Mouse (Mus musculus) MEL (cell line): ENCODE measurements around the gene Gm21976. TPM values are rescaled to one million over a fixed set of nuclear protein-coding genes. Genes with fewer than 3 reads are reported as not detected.
A peak's percentile ranks its signal among the peaks of the same experiment; 100 is the strongest.

ENCODE experiments used
- DNase-seq: peaks from one replicate; pipeline ENCODE4 v3.0.0; 2011; ENCODE audit warnings: low read depth, low spot score
- H3K27ac ChIP-seq: 2 replicates; pipeline ENCODE4 v1.5.1; 2012; ENCODE audit warnings: low read depth, mild to moderate bottlenecking, control low read depth, low read length, moderate library complexity; ENCODE audit not compliant: control insufficient read depth
- H3K27me3 ChIP-seq, 2 experiments: fragments of 150-350 bp in 1 of 2; sonication (generic) in 1 of 2; 2 replicates each; pipeline ENCODE4 v1.6.1; 2012; ENCODE audit warnings: low read length in 2 of 2, mild to moderate bottlenecking in 2 of 2, improper control_type of control experiment in 1 of 2, moderate library complexity in 1 of 2; ENCODE audit not compliant: insufficient read depth in 2 of 2, control insufficient read depth in 1 of 2
- H3K36me3 ChIP-seq, 2 experiments: 2 replicates each; pipeline ENCODE4 v1.6.1; 2012 to 2014; ENCODE audit warnings: low read length in 2 of 2, improper control_type of control experiment in 1 of 2, inconsistent platforms in 1 of 2, mild to moderate bottlenecking in 1 of 2; ENCODE audit not compliant: insufficient read depth in 2 of 2, control insufficient read depth in 1 of 2
- H3K4me1 ChIP-seq, 2 experiments: fragments of 150-350 bp in 1 of 2; sonication (generic) in 1 of 2; 2 replicates each; pipeline ENCODE4 v1.6.1; 2012; ENCODE audit warnings: low read length in 2 of 2, improper control_type of control experiment in 1 of 2, mild to moderate bottlenecking in 1 of 2; ENCODE audit not compliant: insufficient read depth in 2 of 2, control insufficient read depth in 1 of 2
- H3K4me3 ChIP-seq, 2 experiments: fragments of 150-350 bp in 1 of 2; sonication (generic) in 1 of 2; 2 replicates each; pipeline ENCODE4 v1.5.1; 2012; ENCODE audit warnings: low read depth in 2 of 2, low read length in 2 of 2, mild to moderate bottlenecking in 2 of 2, moderate library complexity in 2 of 2, control low read depth in 1 of 2, improper control_type of control experiment in 1 of 2; ENCODE audit not compliant: control insufficient read depth in 1 of 2, insufficient read depth in 1 of 2
- H3K79me2 ChIP-seq: 2 replicates; pipeline ENCODE4 v1.6.1; 2012; ENCODE audit warnings: mild to moderate bottlenecking, low read length, moderate library complexity; ENCODE audit not compliant: control insufficient read depth, poor library complexity, insufficient read depth
- H3K9ac ChIP-seq: 2 replicates; pipeline ENCODE4 v1.6.1; 2012; ENCODE audit warnings: low read depth, mild to moderate bottlenecking, control low read depth, low read length, moderate library complexity; ENCODE audit not compliant: control insufficient read depth, poor library complexity, severe bottlenecking
- H3K9me3 ChIP-seq: fragments of 150-350 bp; sonication (generic); replicated peaks from 2 replicates; pipeline ENCODE4 v1.6.1; 2012; ENCODE audit warnings: mild to moderate bottlenecking, low read length, improper control_type of control experiment, moderate library complexity; ENCODE audit not compliant: insufficient read depth
- ELF1 ChIP-seq: IDR thresholded peaks from 2 replicates; pipeline ENCODE4 v1.6.1; 2014; ENCODE audit warnings: low read depth, mild to moderate bottlenecking, inconsistent platforms, low read length, improper control_type of control experiment, moderate library complexity
- ETS1 ChIP-seq: IDR thresholded peaks from 2 replicates; pipeline ENCODE4 v1.6.1; 2012; ENCODE audit warnings: low read depth, mild to moderate bottlenecking, inconsistent platforms, low read length, improper control_type of control experiment, moderate library complexity
- KAT2A ChIP-seq: conservative IDR thresholded peaks from 2 replicates; pipeline ENCODE4 v1.6.1; 2012; ENCODE audit warnings: low read depth, low read length, improper control_type of control experiment, inconsistent platforms
- MAFK ChIP-seq: IDR thresholded peaks from 2 replicates; pipeline ENCODE4 v1.6.1; 2011; ENCODE audit warnings: low read depth, mild to moderate bottlenecking, low read length, improper control_type of control experiment, borderline replicate concordance
- MAX ChIP-seq: IDR thresholded peaks from 2 replicates; pipeline ENCODE4 v1.6.1; 2011; ENCODE audit warnings: low read length, improper control_type of control experiment
- MXI1 ChIP-seq: IDR thresholded peaks from 2 replicates; pipeline ENCODE4 v1.6.1; 2011; ENCODE audit warnings: mild to moderate bottlenecking, low read depth, low read length, improper control_type of control experiment
- MYB ChIP-seq: IDR thresholded peaks from 2 replicates; pipeline ENCODE4 v1.6.1; 2011; ENCODE audit warnings: mild to moderate bottlenecking, low read depth, low read length, improper control_type of control experiment
- NRF1 ChIP-seq: IDR thresholded peaks from 2 replicates; pipeline ENCODE4 v1.6.1; 2014; ENCODE audit warnings: low read depth, mild to moderate bottlenecking, inconsistent platforms, low read length, improper control_type of control experiment, moderate library complexity; ENCODE audit not compliant: poor library complexity, insufficient read depth, severe bottlenecking
- POLR2AphosphoS2 ChIP-seq: IDR thresholded peaks from 2 replicates; pipeline ENCODE4 v1.6.1; 2011; ENCODE audit warnings: low read length, improper control_type of control experiment
- POLR2AphosphoS5 ChIP-seq: IDR thresholded peaks from 2 replicates; pipeline ENCODE4 v1.6.1; 2012; ENCODE audit warnings: low read depth, borderline replicate concordance, mild to moderate bottlenecking, inconsistent platforms, low read length, moderate library complexity, mixed read lengths
- RAD21 ChIP-seq: IDR thresholded peaks from 2 replicates; pipeline ENCODE4 v1.6.1; 2011; ENCODE audit warnings: mild to moderate bottlenecking, low read depth, low read length, improper control_type of control experiment
- RCOR1 ChIP-seq: IDR thresholded peaks from 2 replicates; pipeline ENCODE4 v1.6.1; 2012; ENCODE audit warnings: low read depth, mild to moderate bottlenecking, inconsistent platforms, low read length, improper control_type of control experiment
- SIN3A ChIP-seq: IDR thresholded peaks from 2 replicates; pipeline ENCODE4 v1.6.1; 2012; ENCODE audit warnings: low read length, improper control_type of control experiment, inconsistent platforms
- SMC3 ChIP-seq: IDR thresholded peaks from 2 replicates; pipeline ENCODE4 v1.6.1; 2011; ENCODE audit warnings: low read depth, low read length, improper control_type of control experiment
- TBP ChIP-seq: IDR thresholded peaks from 2 replicates; pipeline ENCODE4 v1.8.0; 2011; ENCODE audit warnings: low read depth, low read length, improper control_type of control experiment
- UBTF ChIP-seq: IDR thresholded peaks from 2 replicates; pipeline ENCODE4 v1.6.1; 2012; ENCODE audit warnings: low read depth, mild to moderate bottlenecking, inconsistent platforms, low read length, improper control_type of control experiment, moderate library complexity, borderline replicate concordance; ENCODE audit not compliant: insufficient read depth
- USF2 ChIP-seq, 2 experiments: IDR thresholded peaks; 2 replicates each; pipeline ENCODE4 v1.6.1; 2011 to 2012; ENCODE audit warnings: improper control_type of control experiment in 2 of 2, low read length in 2 of 2, borderline replicate concordance in 1 of 2, inconsistent platforms in 1 of 2, low read depth in 1 of 2, mild to moderate bottlenecking in 1 of 2; ENCODE audit not compliant: insufficient read depth in 1 of 2
- ZC3H11A ChIP-seq: IDR thresholded peaks from 2 replicates; pipeline ENCODE4 v1.6.1; 2012; ENCODE audit warnings: low read depth, mild to moderate bottlenecking, inconsistent platforms, low read length, improper control_type of control experiment
- ZMIZ1 ChIP-seq: IDR thresholded peaks from 2 replicates; pipeline ENCODE4 v1.6.1; 2012; ENCODE audit warnings: low read depth, mild to moderate bottlenecking, inconsistent platforms, low read length, improper control_type of control experiment, moderate library complexity
- ZNF384 ChIP-seq: IDR thresholded peaks from 2 replicates; pipeline ENCODE4 v1.6.1; 2012; ENCODE audit warnings: low read depth, mild to moderate bottlenecking, inconsistent platforms, low read length, improper control_type of control experiment
- polyA plus RNA-seq, 2 experiments: library from polyadenylated mRNA; stranded (reverse) in 1 of 2; unstranded in 1 of 2; fragments of >175 nt in 1 of 2; fragments of >200 nt in 1 of 2; gene quantifications; 2 replicates each; pipeline versions ENCODE4 v1.2.1 to v1.2.4; 2012; ENCODE audit warnings: low replicate concordance in 2 of 2, low read depth in 1 of 2; ENCODE audit not compliant: insufficient read length in 2 of 2, insufficient read depth in 1 of 2, missing spikeins in 1 of 2
- total RNA-seq: library from RNA; depleted of rRNA; stranded (reverse); fragments of 300-350 nt; gene quantifications from 2 replicates; pipeline ENCODE4 v1.2.3, GENCODE M21; 2012

The Gm21976 gene
- total and polyA plus RNA-seq, 3 experiments = not detected

- peaks cover 0 to 7% of the 10 kb centered on the region in 2 experiments; a peak in 2 of 4 replicates for H3K36me3 ChIP-seq
- TF ChIP-seq POLR2AphosphoS2 = 0 out of 2 replicates have a peak, but pooled peaks have one; percentile 19
- TF ChIP-seq MXI1 = no peak
- H3K9ac ChIP-seq = no peak overlapping the region
- H3K9me3 ChIP-seq = no peaks in the 10 kb centered on the region
- H3K27ac ChIP-seq = no peak overlapping the region
- H3K4me3 ChIP-seq = no peak overlapping the region
- no peaks in the 10 kb centered on the region for H3K4me1 ChIP-seq
- no peaks in the 10 kb centered on the region for H3K27me3 ChIP-seq
- H3K79me2 ChIP-seq = no peaks in the 10 kb centered on the region
- no peak for DNase-seq
Observed at GRCm38 (mm10) chr13:98245386-98245785, 34.3 kb upstream of the Gm21976 start.

- no peak for DNase-seq
- TF ChIP-seq ZMIZ1 (no peak), POLR2AphosphoS5 (no peak), KAT2A (no peak), ELF1 (no peak), USF2 (IDR thresholded peaks at IDR 0.05; ENCODE audit: borderline replicate concordance in 1 of 2, insufficient read depth in 1 of 2, low read depth in 1 of 2, low read length in 2 of 2) (no peak), NRF1 (no peak), RCOR1 (no peak), ZNF384 (no peak), ETS1 (no peak), ZC3H11A (no peak), TBP (no peak)
- Histone ChIP-seq H3K79me2 (no peaks in the 10 kb centered on the region), H3K27ac (no peak overlapping the region), H3K27me3 (no peaks in the 10 kb centered on the region), H3K4me3 (no peak overlapping the region), H3K4me1 (no peaks in the 10 kb centered on the region), H3K9ac (no peak overlapping the region), H3K36me3 (peaks cover 0 to 25% of the 10 kb centered on the region in 2 experiments; a peak in 3 of 4 replicates), H3K9me3 (no peaks in the 10 kb centered on the region)
Observed at GRCm38 (mm10) chr13:98249594-98249993, 30.1 kb upstream of the Gm21976 start.

- Histone ChIP-seq H3K9me3 (no peaks in the 10 kb centered on the region), H3K36me3 (peaks cover 0 to 46% of the 10 kb centered on the region in 2 experiments; a peak in 2 of 4 replicates), H3K9ac (no peak overlapping the region), H3K79me2 (peaks cover 3% of the 10 kb centered on the region), H3K4me3 (no peak overlapping the region)
- TF ChIP-seq SIN3A = no peak
- TF ChIP-seq MYB = no peak
- no peak for TF ChIP-seq ZMIZ1
- TF ChIP-seq RCOR1 = no peak
- no peak for TF ChIP-seq RAD21
- no peak for TF ChIP-seq SMC3
- no peak for TF ChIP-seq MAX
- TF ChIP-seq MXI1 = no peak
- no peak for TF ChIP-seq MAFK
- no peak for TF ChIP-seq ZNF384
- TF ChIP-seq UBTF = no peak
- TF ChIP-seq, all 39 proteins: peak for 0
- Histone ChIP-seq H3K27me3 (no peaks in the 10 kb centered on the region), H3K27ac (no peak overlapping the region), H3K4me1 (no peaks in the 10 kb centered on the region)
- DNase-seq = no peak
Observed at GRCm38 (mm10) chr13:98254921-98255320, 24.8 kb upstream of the Gm21976 start.
